Mouse (Mus musculus) yolk sac, embryonic 10.5 days (tissue): ENCODE results near the gene Vmn1r128.
"Not testable (repeated sequence)": the region's sequence is repeated elsewhere in the genome, so short reads cannot be mapped to it uniquely, and the experiment has no call there.

Source experiments
- DNase-seq: peaks from one replicate; pipeline ENCODE4 v3.0.0-alpha.2; 2017; ENCODE audit warnings: low spot score

The Vmn1r128 gene

GRCm38 (mm10) chr7:21349073-21349472 lies at the start of gene Vmn1r128:
TSS of gene Vmn1r128 (plus strand) at chr7:21349373.
- DNase-seq, result not testable (repeated sequence)

DNA sequence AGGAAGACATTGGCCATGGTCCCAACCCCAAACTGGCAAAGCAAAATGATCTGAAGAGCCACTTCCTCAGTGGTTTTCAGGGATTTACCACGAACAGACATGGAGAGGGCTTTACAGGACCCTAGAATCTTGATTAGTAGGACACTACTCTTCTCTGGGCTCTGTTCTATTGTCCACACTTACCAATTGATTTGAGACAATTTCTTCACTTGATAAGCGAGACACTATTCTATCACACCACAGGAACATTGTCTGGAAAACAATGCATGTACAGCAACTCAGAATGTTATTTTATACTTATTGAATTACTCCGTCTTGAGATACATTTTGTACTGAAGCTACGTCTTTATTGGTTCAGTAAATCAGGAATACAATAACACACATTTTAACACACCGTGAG lies 47.8 kb upstream of the Vmn1r128 start, which contains the start of gene Vmn1r126:
Vmn1r126 (minus strand) TSS at position 101 of the 400 bp plus-strand sequence.
- DNase-seq, result not testable (repeated sequence)

- not testable (repeated sequence) for DNase-seq
Measured at GRCm38 (mm10) chr7:21319761-21320160, 29.4 kb upstream of the Vmn1r128 start, which contains the start of gene Vmn1r127. TSS of gene Vmn1r127 (minus strand) at chr7:21319861.

DNA sequence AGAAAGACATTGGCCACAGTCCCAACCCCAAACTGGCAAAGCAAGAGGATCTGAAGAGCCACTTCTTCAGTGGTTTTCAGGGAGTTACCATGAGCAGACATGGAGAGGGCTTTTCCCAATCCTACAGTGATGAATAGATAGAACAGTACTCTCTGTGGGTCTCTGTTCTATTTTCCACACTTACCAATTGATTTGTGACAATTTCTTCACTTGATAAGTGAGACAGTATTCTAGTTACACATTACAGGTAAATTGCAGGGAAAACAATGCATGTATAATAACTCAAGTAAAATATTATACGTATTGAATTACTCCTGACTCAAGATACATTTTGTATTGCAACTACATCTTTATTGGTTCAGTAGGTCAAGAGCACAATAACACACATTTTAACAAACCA lies 12.0 kb downstream of the Vmn1r128 start, which contains the start of gene Vmn1r129:
Vmn1r129 (minus strand) TSS at position 101 of the 400 bp plus-strand sequence.
- DNase-seq, result not testable (repeated sequence)
